Mouse (Mus musculus) bone marrow, adult 2 months (tissue): ENCODE results near the gene B3gntl1.

ENCODE experiments used
- CTCF ChIP-seq: fragments of 200-500 bp; IDR thresholded peaks from 2 replicates; pipeline ENCODE4 v1.5.1; 2011; ENCODE audit warnings: low read length, control low read depth; ENCODE audit not compliant: control insufficient read depth, insufficient read depth
- POLR2A ChIP-seq: fragments of 200-500 bp; IDR thresholded peaks from 2 replicates; pipeline ENCODE4 v1.6.1; 2011; ENCODE audit warnings: low read depth, mild to moderate bottlenecking, control low read depth, low read length, borderline replicate concordance; ENCODE audit not compliant: control insufficient read depth

DNA sequence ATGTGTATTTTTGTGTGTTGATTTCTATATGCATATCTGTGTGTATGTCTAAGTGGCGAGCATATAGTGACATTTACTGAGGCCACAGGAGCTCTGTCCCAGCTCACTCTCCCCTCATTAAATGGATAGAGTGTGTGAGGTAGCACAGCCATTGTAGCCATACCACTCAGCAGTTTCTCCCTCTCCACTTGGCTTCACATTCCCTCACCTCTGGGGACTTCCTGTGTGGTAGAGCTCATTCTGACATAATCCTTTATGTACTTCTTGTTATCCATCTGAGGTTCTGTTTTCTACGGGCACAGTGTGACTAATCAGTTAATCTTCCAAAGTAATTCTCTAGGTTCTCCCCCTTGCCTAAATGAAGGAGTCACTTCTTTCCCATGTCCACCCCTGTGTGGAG, 49.5 kb upstream of the B3gntl1 start:
- TF ChIP-seq POLR2A, result no peak
- no peak for TF ChIP-seq CTCF
